Mouse (Mus musculus) CH12.LX (cell line): ENCODE data around the gene Syt8. TPM values are rescaled to one million over a fixed set of nuclear protein-coding genes. Genes with fewer than 3 reads are reported as not detected.
A peak's percentile ranks its signal among the peaks of the same experiment; 100 is the strongest.

Experiments used
- DNase-seq: peaks from one replicate; pipeline ENCODE4 v3.0.0-alpha.2; 2013; ENCODE audit errors: extremely low read depth
- H3K27ac ChIP-seq: 2 replicates; pipeline ENCODE4 v1.5.1; 2012; ENCODE audit warnings: low read depth, mild to moderate bottlenecking, control low read depth, moderate library complexity; ENCODE audit not compliant: insufficient read depth
- H3K27me3 ChIP-seq: replicated peaks from 2 replicates; pipeline ENCODE3; 2012; ENCODE audit warnings: inconsistent platforms
- H3K36me3 ChIP-seq, 2 experiments: replicated peaks in 1 of 2; 2 replicates each; pipeline versions ENCODE3 to v1.6.1; 2012; ENCODE audit warnings: inconsistent platforms in 1 of 2, low read length in 1 of 2, mild to moderate bottlenecking in 1 of 2, mixed read lengths in 1 of 2, moderate library complexity in 1 of 2; ENCODE audit not compliant: control insufficient read depth in 1 of 2, insufficient read depth in 1 of 2
- H3K4me1 ChIP-seq, 2 experiments: 2 replicates each; pipeline ENCODE4 v1.6.1; 2012; ENCODE audit warnings: inconsistent platforms in 1 of 2, moderate library complexity in 1 of 2; ENCODE audit not compliant: insufficient read depth in 2 of 2, control insufficient read depth in 1 of 2
- H3K4me2 ChIP-seq: 2 replicates; pipeline ENCODE4 v1.6.1; 2012; ENCODE audit warnings: low read depth, mild to moderate bottlenecking, control low read depth; ENCODE audit not compliant: poor library complexity, insufficient read depth, severe bottlenecking
- H3K4me3 ChIP-seq, 3 experiments: fragments of 150-350 bp in 1 of 3; sonication (generic) in 1 of 3; replicated peaks in 1 of 3; 2 replicates each; pipeline versions ENCODE3 to v1.5.1; 2011 to 2012; ENCODE audit warnings: low read depth in 2 of 3, low read length in 2 of 3, mild to moderate bottlenecking in 2 of 3, moderate library complexity in 2 of 3, control low read depth in 1 of 3, improper control_type of control experiment in 1 of 3, inconsistent platforms in 1 of 3, mixed read lengths in 1 of 3; ENCODE audit not compliant: poor library complexity in 1 of 3
- H3K79me2 ChIP-seq: replicated peaks from 2 replicates; pipeline ENCODE4 v1.6.1; 2012; ENCODE audit warnings: mild to moderate bottlenecking, moderate library complexity; ENCODE audit not compliant: control insufficient read depth, poor library complexity, insufficient read depth, severe bottlenecking; ENCODE audit errors: extremely low read depth
- H3K9ac ChIP-seq: 2 replicates; pipeline ENCODE4 v1.6.1; 2012; ENCODE audit warnings: low read depth, mild to moderate bottlenecking, control low read depth, moderate library complexity; ENCODE audit not compliant: insufficient read depth
- H3K9me3 ChIP-seq: replicated peaks from 2 replicates; pipeline ENCODE3; 2012; ENCODE audit warnings: low read length, inconsistent platforms, mixed read lengths
- BHLHE40 ChIP-seq: IDR thresholded peaks from 2 replicates; pipeline ENCODE4 v1.6.1; 2011; ENCODE audit warnings: mild to moderate bottlenecking, low read depth, low read length, improper control_type of control experiment
- CTCF ChIP-seq, 2 experiments: IDR thresholded peaks in 1 of 2; conservative IDR thresholded peaks in 1 of 2; 2 replicates each; pipeline ENCODE4 v1.5.1; 2011 to 2012; ENCODE audit warnings: low read depth in 2 of 2, low read length in 2 of 2, improper control_type of control experiment in 1 of 2, inconsistent platforms in 1 of 2, mild to moderate bottlenecking in 1 of 2, moderate library complexity in 1 of 2
- ELF1 ChIP-seq: IDR thresholded peaks from 2 replicates; pipeline ENCODE4 v1.6.1; 2014; ENCODE audit warnings: low read depth, mild to moderate bottlenecking, inconsistent platforms, low read length, improper control_type of control experiment
- ETS1 ChIP-seq: conservative IDR thresholded peaks from 2 replicates; pipeline ENCODE4 v1.6.1; 2012; ENCODE audit warnings: low read depth, mild to moderate bottlenecking, inconsistent platforms, low read length, improper control_type of control experiment, moderate library complexity
- GABPA ChIP-seq: IDR thresholded peaks from 2 replicates; pipeline ENCODE4 v1.6.1; 2012; ENCODE audit warnings: low read depth, low read length, improper control_type of control experiment, inconsistent platforms; ENCODE audit not compliant: insufficient replicate concordance
- JUND ChIP-seq: conservative IDR thresholded peaks from 2 replicates; pipeline ENCODE4 v1.6.1; 2011; ENCODE audit warnings: low read depth, low read length, improper control_type of control experiment
- MAX ChIP-seq: IDR thresholded peaks from 2 replicates; pipeline ENCODE4 v1.6.1; 2011; ENCODE audit warnings: low read length, improper control_type of control experiment
- MEF2A ChIP-seq: IDR thresholded peaks from 2 replicates; pipeline ENCODE4 v1.6.1; 2014; ENCODE audit warnings: low read depth, mild to moderate bottlenecking, inconsistent platforms, low read length, improper control_type of control experiment, borderline replicate concordance
- MXI1 ChIP-seq: IDR thresholded peaks from 2 replicates; pipeline ENCODE4 v1.6.1; 2011; ENCODE audit warnings: mild to moderate bottlenecking, low read depth, low read length, improper control_type of control experiment
- MYC ChIP-seq: IDR thresholded peaks from 2 replicates; pipeline ENCODE4 v1.6.1; 2011; ENCODE audit warnings: low read depth, mild to moderate bottlenecking, improper control_type of control experiment, low read length
- NELFE ChIP-seq: IDR thresholded peaks from 2 replicates; pipeline ENCODE4 v1.6.1; 2011; ENCODE audit warnings: low read depth, low read length, improper control_type of control experiment
- NRF1 ChIP-seq: IDR thresholded peaks from 2 replicates; pipeline ENCODE4 v1.6.1; 2014; ENCODE audit warnings: low read depth, mild to moderate bottlenecking, inconsistent platforms, low read length, improper control_type of control experiment, moderate library complexity
- POLR2AphosphoS2 ChIP-seq: IDR thresholded peaks from 2 replicates; pipeline ENCODE4 v1.6.1; 2011; ENCODE audit warnings: low read depth, low read length, improper control_type of control experiment
- RAD21 ChIP-seq: IDR thresholded peaks from 2 replicates; pipeline ENCODE4 v1.6.1; 2011; ENCODE audit warnings: low read depth, mild to moderate bottlenecking, low read length, improper control_type of control experiment, moderate library complexity
- RCOR1 ChIP-seq: conservative IDR thresholded peaks from 2 replicates; pipeline ENCODE4 v1.6.1; 2012; ENCODE audit warnings: low read depth, mild to moderate bottlenecking, inconsistent platforms, low read length, improper control_type of control experiment
- TBP ChIP-seq: conservative IDR thresholded peaks from 2 replicates; pipeline ENCODE4 v1.6.1; 2011; ENCODE audit warnings: low read depth, low read length, improper control_type of control experiment
- ZC3H11A ChIP-seq: IDR thresholded peaks from 2 replicates; pipeline ENCODE4 v1.6.1; 2012; ENCODE audit warnings: low read depth, mild to moderate bottlenecking, inconsistent platforms, low read length, improper control_type of control experiment
- ZKSCAN1 ChIP-seq: IDR thresholded peaks from 2 replicates; pipeline ENCODE4 v1.6.1; 2012; ENCODE audit warnings: low read depth, inconsistent platforms, low read length, improper control_type of control experiment, borderline replicate concordance
- ZMIZ1 ChIP-seq: IDR thresholded peaks from 2 replicates; pipeline ENCODE4 v1.6.1; 2012; ENCODE audit warnings: low read depth, mild to moderate bottlenecking, inconsistent platforms, low read length, improper control_type of control experiment
- dilution Hi-C: fragments of 300-500 bp; cut with MboI; formaldehyde crosslinking; loops from 2 replicates; pipeline ENCODE4 v1.14.3; 2020; ENCODE audit warnings: low sequenced_read_pairs; ENCODE audit not compliant: extremely low pct_unique_long_range_greater_than_20kb, extremely low pct_ligation_motif_present
- in situ Hi-C: fragments of 300-500 bp; cut with MboI; formaldehyde crosslinking; loops from 3 replicates; pipeline ENCODE4 v1.14.3; 2019; ENCODE audit warnings: low sequenced_read_pairs, low pct_ligation_motif_present, low pct_unique_long_range_greater_than_20kb, mixed read lengths
- polyA plus RNA-seq: library from polyadenylated mRNA; unstranded; fragments of >175 nt; gene quantifications from 2 replicates; pipeline ENCODE4 v1.2.1, GENCODE M21; 2012; ENCODE audit warnings: low read depth; ENCODE audit not compliant: insufficient read length
- total RNA-seq, 2 experiments: library from RNA; depleted of rRNA; stranded (reverse); fragments of 300-350 nt in 1 of 2; fragments of >200 nt in 1 of 2; gene quantifications; 2 replicates each; pipeline ENCODE4 v1.2.3; 2012 to 2014

Syt8 gene
- total and polyA plus RNA-seq, 3 experiments, result not detected

DNA sequence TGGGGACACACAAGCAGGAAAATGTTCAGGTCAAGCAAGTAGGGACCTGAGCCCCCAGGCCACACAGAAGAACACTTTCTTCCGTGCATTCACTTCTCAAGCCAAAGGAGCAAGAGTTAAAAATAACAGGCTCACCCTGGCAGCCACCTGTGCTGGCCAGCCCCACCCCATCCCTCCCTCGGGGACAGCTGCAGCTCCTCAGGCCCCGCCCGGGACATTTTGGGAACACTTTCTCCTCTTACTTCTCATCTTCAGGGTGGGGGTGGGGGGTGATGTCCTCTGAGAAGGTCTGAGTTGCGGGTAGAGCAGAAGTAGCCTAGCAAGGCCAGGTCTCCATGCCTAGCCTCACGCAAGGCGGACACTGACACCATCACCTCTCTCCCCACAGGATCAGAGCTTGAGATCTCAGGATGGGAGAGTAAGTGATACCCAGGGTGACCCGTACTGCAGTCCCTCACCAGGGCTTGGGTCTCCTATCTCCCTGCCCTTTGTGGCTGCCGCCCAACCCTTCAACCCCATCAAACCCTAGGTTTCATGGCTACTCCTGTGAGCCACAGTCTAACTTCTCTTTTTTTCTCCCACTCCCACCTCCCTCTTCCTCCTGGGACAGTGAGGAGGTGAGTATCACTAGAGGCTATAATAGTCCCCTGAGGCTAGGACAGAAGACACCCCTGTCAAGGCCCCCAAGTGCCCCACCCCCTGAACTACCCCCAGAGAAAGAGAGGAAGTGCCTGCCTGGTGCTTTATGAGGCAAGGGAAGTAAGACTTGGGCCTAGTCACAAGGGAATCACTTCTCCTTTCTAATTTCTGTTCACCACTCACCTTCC is 7.6 kb downstream of the Syt8 start (continued):
- TF ChIP-seq ZC3H11A (no peak), NRF1 (no peak), RCOR1 (peak; percentile 90), JUND (0 out of 2 replicates have a peak, but pooled peaks have one; percentile 16), BHLHE40 (peak; percentile 70; the same call in 1 of the 2 replicates), GABPA (no peak), TBP (0 out of 2 replicates have a peak, but pooled peaks have one; percentile 13), CTCF (conservative IDR thresholded peaks at IDR 0.05 in 1 of 2, IDR thresholded peaks at IDR 0.05 in 1 of 2; ENCODE audit: low read depth in 2 of 2, low read length in 2 of 2) (no peak), MEF2A (peak; percentile 94), ZKSCAN1 (no peak), ZMIZ1 (no peak), NELFE (peak; percentile 27; the same call in 1 of the 2 replicates), MAX (no peak), ETS1 (peak; percentile 66), ELF1 (peak; percentile 71)

DNA sequence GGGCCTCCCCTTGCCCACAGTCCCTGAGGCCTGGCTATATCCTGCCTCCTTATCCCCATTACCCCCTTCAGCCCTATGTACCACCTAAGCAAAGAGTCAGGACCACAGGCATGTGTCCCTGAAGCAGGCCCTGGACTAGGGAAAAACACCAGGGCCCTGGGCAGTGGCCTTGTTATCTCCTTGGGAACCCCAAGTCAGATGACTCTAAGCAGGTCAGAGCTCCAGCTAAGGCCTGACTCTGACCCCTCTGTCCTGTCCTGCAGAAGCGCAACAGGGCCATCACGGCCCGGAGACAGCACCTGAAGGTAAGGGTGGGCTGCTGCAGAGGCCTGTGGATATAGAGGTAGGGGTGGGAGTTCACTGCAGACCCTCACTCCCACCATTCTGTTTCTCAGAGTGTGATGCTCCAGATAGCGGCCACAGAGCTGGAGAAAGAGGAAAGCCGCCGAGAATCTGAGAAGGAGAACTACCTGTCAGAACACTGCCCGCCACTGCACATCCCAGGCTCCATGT is 8.3 kb downstream of the Syt8 start:
- in situ Hi-C loops, result loop anchor here (5.0 kb wide), 2 partner anchors 54 to 234 kb away; partner anchors contain the start of gene Tnnt3
- Histone ChIP-seq H3K4me3 (peak overlapping the region in 2 of 3 experiments; percentile 28 to 48), H3K4me2 (peak overlapping the region; percentile 32; the same call in 1 of the 2 replicates), H3K4me1 (peaks cover 37 to 59% of the 10 kb centered on the region in 2 experiments), H3K9me3 (no peaks in the 10 kb centered on the region), H3K27me3 (no peaks in the 10 kb centered on the region), H3K36me3 (peaks cover 0 to 16% of the 10 kb centered on the region in 2 experiments), H3K27ac (peak overlapping the region; percentile 61), H3K79me2 (no peaks in the 10 kb centered on the region), H3K9ac (no peak overlapping the region)
- dilution Hi-C loops, result no loop called here
- TF ChIP-seq RAD21 (0 out of 2 replicates have a peak, but pooled peaks have one; percentile 1), ZMIZ1 (no peak), NELFE (no peak), MXI1 (no peak), TBP (no peak), MYC (no peak), POLR2AphosphoS2 (no peak)
- DNase-seq, result no peak
